Mouse (Mus musculus) erythroid progenitor cell, adult 5-6 weeks (primary cell): ENCODE results near the gene Sh3pxd2a. TPM values are rescaled to one million over a fixed set of nuclear protein-coding genes. Genes with fewer than 3 reads are reported as not detected.

Experiments
- total RNA-seq, 2 experiments: library from RNA; stranded (forward) in 1 of 2; stranded (reverse) in 1 of 2; fragments of 150-400 nt in 1 of 2; fragments of 186-747, 209-891 nt in 1 of 2; gene quantifications; 2 replicates each; pipeline versions ENCODE4 v1.2.3 to v1.2.4; 2015 to 2017; ENCODE audit warnings: low replicate concordance in 2 of 2

Gene Sh3pxd2a
- total RNA-seq, 2 experiments from 2014 or later = 1.1 to 6.3 TPM

Other genes starting within 250 kb of the Sh3pxd2a start
- 6.3 and 25.6 TPM in 2 replicates for gene Stn1, start 73.1 kb upstream of the Sh3pxd2a start, total RNA-seq (2015; ENCODE audit: low replicate concordance)
- 5.9 and 14.1 TPM in 2 replicates for gene Stn1, start 73.1 kb upstream of the Sh3pxd2a start, total RNA-seq (2017; ENCODE audit: low replicate concordance)
- gene Slk, start 115.3 kb upstream of the Sh3pxd2a start, total RNA-seq (2015; ENCODE audit: low replicate concordance) = 134 and 154 TPM in 2 replicates
- gene Slk, start 115.3 kb upstream of the Sh3pxd2a start, total RNA-seq (2017; ENCODE audit: low replicate concordance) = 173 and 201 TPM in 2 replicates
- gene Col17a1, start 227.7 kb upstream of the Sh3pxd2a start, total RNA-seq (2015; ENCODE audit: low replicate concordance) = not detected in 2 replicates
- gene Col17a1, start 227.7 kb upstream of the Sh3pxd2a start, total RNA-seq (2017; ENCODE audit: low replicate concordance) = not detected in 2 replicates